Mouse (Mus musculus): ENCODE data around the gene Rnf212b.

Rnf212b gene

GRCm38 (mm10) chr14:54796760-54797159 lies 17.2 kb upstream of the Rnf212b start:
- DNase-seq (ENCODE audit: low spot score) = no peak

- no peak for DNase-seq (ENCODE audit: low spot score)
These were observed 14.3 kb upstream of the Rnf212b start for GRCm38 (mm10) chr14:54799686-54800085.

GRCm38 (mm10) chr14:54802428-54802827 lies 11.5 kb upstream of the Rnf212b start:
- DNase-seq (ENCODE audit: low spot score) = no peak

- DNase-seq (ENCODE audit: low spot score) = no peak
These were observed 7.8 kb upstream of the Rnf212b start for GRCm38 (mm10) chr14:54806124-54806523.

- DNase-seq (ENCODE audit: low spot score) = no peak
These were observed 4.9 kb upstream of the Rnf212b start for GRCm38 (mm10) chr14:54808718-54809667.

GRCm38 (mm10) chr14:54809668-54810033 lies 4.3 kb upstream of the Rnf212b start:
- DNase-seq (ENCODE audit: low spot score) = no peak

- DNase-seq (ENCODE audit: low spot score) = no peak
These were observed 1.8 kb downstream of the Rnf212b start for GRCm38 (mm10) chr14:54815737-54816136.

GRCm38 (mm10) chr14:54817791-54818190 lies 3.9 kb downstream of the Rnf212b start:
- DNase-seq (ENCODE audit: low spot score) = no peak

- no peak for DNase-seq (ENCODE audit: low spot score)
These were observed 8.4 kb downstream of the Rnf212b start for GRCm38 (mm10) chr14:54822301-54822700.

- no peak for DNase-seq (ENCODE audit: low spot score)
These were observed 9.8 kb downstream of the Rnf212b start for GRCm38 (mm10) chr14:54823716-54824115.

GRCm38 (mm10) chr14:54843461-54843860 lies 29.5 kb downstream of the Rnf212b start:
- no peak for DNase-seq (ENCODE audit: low spot score)

GRCm38 (mm10) chr14:54855726-54856125 lies 41.8 kb downstream of the Rnf212b start:
- no peak for DNase-seq (ENCODE audit: low spot score)

GRCm38 (mm10) chr14:54856703-54857102 lies 42.8 kb downstream of the Rnf212b start:
- DNase-seq (ENCODE audit: low spot score) = no peak

- DNase-seq (ENCODE audit: low spot score) = no peak
These were observed 44.0 kb downstream of the Rnf212b start for GRCm38 (mm10) chr14:54857891-54858290.

- no peak for DNase-seq (ENCODE audit: low spot score)
These were observed 46.6 kb downstream of the Rnf212b start for GRCm38 (mm10) chr14:54860511-54860910.

GRCm38 (mm10) chr14:54863501-54864312 lies 49.8 kb downstream of the Rnf212b start:
- DNase-seq (ENCODE audit: low spot score) = peak; percentile 93

GRCm38 (mm10) chr14:54864313-54865036 lies 50.5 kb downstream of the Rnf212b start:
- DNase-seq (ENCODE audit: low spot score) = no peak

- DNase-seq (ENCODE audit: low spot score) = no peak
These were observed 51.7 kb downstream of the Rnf212b start for GRCm38 (mm10) chr14:54865626-54866025.

GRCm38 (mm10) chr14:54866268-54866667 lies 52.3 kb downstream of the Rnf212b start:
- DNase-seq (ENCODE audit: low spot score) = no peak

- no peak for DNase-seq (ENCODE audit: low spot score)
These were observed 53.0 kb downstream of the Rnf212b start for GRCm38 (mm10) chr14:54866936-54867335.

GRCm38 (mm10) chr14:54868026-54868425 lies 54.1 kb downstream of the Rnf212b start:
- no peak for DNase-seq (ENCODE audit: low spot score)

GRCm38 (mm10) chr14:54870861-54871260 lies 56.9 kb downstream of the Rnf212b start, which contains the start of gene Homez:
Gene Homez (minus strand): TSS chr14:54870961.
- DNase-seq (ENCODE audit: low spot score) = no peak
